Mouse (Mus musculus) myocyte (in vitro differentiated cells): ENCODE measurements around the gene Pnmal2.

Source experiments
- E2F4 ChIP-seq: IDR thresholded peaks from one replicate; pipeline ENCODE4 v1.6.1; 2011; ENCODE audit warnings: mild to moderate bottlenecking, control low read depth, moderate library complexity; ENCODE audit not compliant: insufficient read depth
- MAX ChIP-seq: IDR thresholded peaks from one replicate; pipeline ENCODE4 v1.6.1; 2011; ENCODE audit warnings: low read depth, mild to moderate bottlenecking, control low read depth
- MYOD1 ChIP-seq, 3 experiments: IDR thresholded peaks; one replicate each; pipeline ENCODE4 v1.6.1; 2011; ENCODE audit warnings: control low read depth in 2 of 3, low read depth in 2 of 3, mild to moderate bottlenecking in 2 of 3, moderate library complexity in 1 of 3; ENCODE audit not compliant: insufficient read length in 2 of 3, control insufficient read depth in 1 of 3
- MYOG ChIP-seq, 3 experiments: IDR thresholded peaks; one replicate each; pipeline ENCODE4 v1.6.1; 2011; ENCODE audit warnings: control low read depth in 2 of 3, low read depth in 2 of 3, mild to moderate bottlenecking in 2 of 3; ENCODE audit not compliant: insufficient read length in 2 of 3, control insufficient read depth in 1 of 3, insufficient read depth in 1 of 3
- POLR2A ChIP-seq: IDR thresholded peaks from one replicate; pipeline ENCODE4 v1.6.1; 2011; ENCODE audit warnings: low read depth, mild to moderate bottlenecking, control low read depth, moderate library complexity; ENCODE audit not compliant: insufficient read length
- REST ChIP-seq: IDR thresholded peaks from one replicate; pipeline ENCODE4 v1.6.1; 2011; ENCODE audit warnings: mild to moderate bottlenecking, control low read depth, moderate library complexity; ENCODE audit not compliant: insufficient read depth, insufficient read length
- TCF12 ChIP-seq: IDR thresholded peaks from one replicate; pipeline ENCODE4 v1.6.1; 2011; ENCODE audit warnings: mild to moderate bottlenecking, control low read depth; ENCODE audit not compliant: poor library complexity, insufficient read depth, severe bottlenecking
- USF1 ChIP-seq: IDR thresholded peaks from one replicate; pipeline ENCODE4 v1.6.1; 2011; ENCODE audit warnings: low read depth, mild to moderate bottlenecking, control low read depth, moderate library complexity

GRCm38 (mm10) chr7:16944061-16944807, at the start of gene Pnmal2:
- peak; percentile 91 for TF ChIP-seq POLR2A
- no peak for TF ChIP-seq E2F4
- no peak for TF ChIP-seq REST
- no peak for TF ChIP-seq USF1
- no peak for TF ChIP-seq MAX
- peak in 2 of 3 experiments; percentile 76 to 79 for TF ChIP-seq MYOD1 (IDR thresholded peaks at IDR 0.05; ENCODE audit: control insufficient read depth in 1 of 3, insufficient read length in 2 of 3, low read depth in 2 of 3)
- TF ChIP-seq TCF12, result no peak
- peak in 2 of 3 experiments; percentile 74 to 87 for TF ChIP-seq MYOG (IDR thresholded peaks at IDR 0.05; ENCODE audit: control insufficient read depth in 1 of 3, insufficient read depth in 1 of 3, insufficient read length in 2 of 3, low read depth in 2 of 3)
